Mouse (Mus musculus) liver, postnatal 0 days (tissue): Measurements from ENCODE around the gene Tmem121.

Experiments used
- CTCF ChIP-seq: sonication (generic); IDR thresholded peaks from 2 replicates; pipeline ENCODE4 v1.5.1; 2016; ENCODE audit warnings: antibody characterized with exemption, low read depth
- EP300 ChIP-seq: IDR thresholded peaks from 2 replicates; pipeline ENCODE4 v1.6.1; 2016; ENCODE audit warnings: antibody characterized with exemption, low read depth, mild to moderate bottlenecking

GRCm38 (mm10) chr12:113186326-113187010, 738 bp downstream of the Tmem121 start:
- no peak for TF ChIP-seq EP300
- TF ChIP-seq CTCF: no peak
